Mouse (Mus musculus) frontal cortex, postnatal 10 days (tissue): ENCODE results near the gene Tctex1d4.

Experiments
- DNase-seq, 2 experiments: peaks; one replicate each; pipeline ENCODE4 v3.0.0; 2022; ENCODE audit warnings: low spot score in 2 of 2, mixed read lengths in 1 of 2

Gene Tctex1d4

DNA sequence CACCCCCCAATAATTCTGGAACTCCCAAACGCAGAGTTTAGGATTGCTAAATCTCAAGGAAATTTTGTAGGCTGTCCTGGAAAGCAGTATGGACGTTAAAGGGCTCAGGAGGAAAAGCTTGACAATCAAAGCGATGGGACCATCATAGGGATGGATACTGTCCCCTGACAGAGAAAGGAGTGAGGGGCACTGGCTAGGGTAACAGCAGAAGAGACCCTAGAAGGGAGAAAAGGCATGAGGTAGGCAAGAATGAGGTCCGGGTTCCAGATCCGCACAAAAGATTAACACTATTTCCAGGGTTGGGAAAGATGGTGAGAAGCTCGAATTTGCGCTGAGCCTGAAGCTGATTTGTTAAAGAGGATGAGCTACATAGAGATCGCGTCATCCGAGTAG lies 6.5 kb upstream of the Tctex1d4 start:
- DNase-seq, result no peak

DNA sequence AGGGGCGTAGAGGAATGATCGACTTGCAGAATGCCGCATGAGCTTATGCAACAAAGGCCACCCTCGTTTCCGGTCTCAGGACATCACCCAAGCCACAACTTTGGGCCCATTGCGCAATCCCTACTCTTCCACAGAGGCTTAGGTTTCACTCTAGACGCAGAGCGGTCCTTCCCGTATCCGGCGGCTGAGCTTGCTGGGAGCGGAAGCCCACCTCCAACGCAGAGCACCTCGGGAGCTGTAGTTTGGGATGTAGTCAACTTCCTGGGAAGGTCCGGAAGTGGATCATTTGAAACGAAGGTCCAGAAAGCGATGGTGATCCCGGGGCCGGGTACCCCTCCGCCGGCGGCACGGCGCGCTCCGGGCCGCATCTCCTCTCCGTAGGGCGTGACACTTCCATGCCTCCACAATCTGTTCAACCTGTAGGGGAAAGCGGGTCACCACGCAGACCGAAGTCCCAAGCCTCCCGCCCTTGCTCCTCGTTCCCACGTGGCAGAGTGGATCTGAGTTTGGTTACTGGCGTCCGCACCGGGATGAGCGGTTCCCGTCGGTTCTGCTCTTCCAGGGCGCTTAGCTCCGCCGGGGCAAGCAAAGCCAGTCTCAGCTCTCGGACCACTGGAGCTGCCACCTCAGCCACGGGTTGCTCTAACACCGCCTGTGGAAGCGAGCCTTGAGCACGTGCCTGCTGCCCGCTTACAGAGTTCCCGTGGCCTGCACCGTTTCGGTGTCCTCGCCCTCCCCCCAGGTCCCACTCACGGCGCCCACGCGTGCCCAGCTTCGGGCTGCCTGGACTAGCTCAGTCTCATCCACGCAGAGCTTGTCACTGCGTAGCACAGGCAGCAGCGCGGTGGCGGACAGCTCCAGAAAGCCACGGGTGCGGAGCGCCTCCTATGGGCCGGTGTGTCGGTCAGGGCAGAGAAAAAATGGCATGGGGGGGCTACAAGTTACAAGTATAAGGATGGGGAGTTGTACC lies 5.9 kb upstream of the Tctex1d4 start:
- peak; percentile 91 for DNase-seq

DNA sequence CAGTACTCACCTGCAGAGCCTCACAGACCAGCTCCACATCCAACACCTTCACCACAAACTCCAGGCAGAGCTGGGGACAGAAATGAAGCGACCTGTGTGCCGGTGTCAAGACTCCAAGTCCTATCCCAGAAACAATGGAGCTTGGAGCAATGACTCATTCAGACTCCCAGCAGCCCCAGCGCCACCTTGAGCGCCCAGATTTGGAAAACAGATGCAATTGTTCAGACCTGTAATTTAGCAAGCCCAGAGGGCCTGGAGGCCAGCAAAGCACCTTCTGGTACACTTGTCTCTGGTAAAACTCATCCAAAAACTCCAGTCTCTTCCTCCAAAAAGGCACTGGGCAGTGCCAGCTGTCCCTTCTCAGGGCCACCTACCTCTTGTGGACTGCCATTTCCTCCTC lies 4.4 kb upstream of the Tctex1d4 start:
- DNase-seq, result no peak

DNA sequence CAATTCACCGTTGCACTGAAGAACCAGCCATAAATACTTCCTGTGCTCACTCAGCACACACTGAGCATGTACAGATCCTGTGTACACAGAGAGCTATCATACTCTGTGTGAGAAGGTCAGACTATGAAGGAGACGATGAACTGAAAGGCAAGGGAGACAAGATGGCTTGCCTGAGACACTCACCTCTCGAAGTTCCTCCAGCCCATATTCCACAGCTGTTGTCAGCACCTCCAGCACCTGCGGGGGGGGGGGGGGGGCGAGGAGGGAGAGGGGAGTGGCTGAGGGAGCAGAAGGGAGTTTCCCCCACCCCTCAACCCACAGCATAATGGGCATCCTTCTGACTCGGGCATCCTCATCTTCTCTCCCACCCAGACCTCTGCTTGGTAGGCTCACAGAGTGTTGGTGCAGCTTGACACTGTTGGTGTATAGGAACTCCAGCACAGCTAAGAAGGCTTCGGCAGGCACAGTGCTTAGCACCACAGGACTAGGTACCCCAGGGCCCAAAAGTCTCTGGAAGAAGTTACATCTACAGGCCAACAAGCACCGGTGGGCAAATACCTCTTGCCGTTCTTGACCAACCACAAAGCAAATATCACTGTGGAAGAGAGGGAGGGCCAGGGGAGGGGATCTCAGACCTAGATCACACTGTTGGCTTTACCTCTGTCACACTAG lies 2.9 kb upstream of the Tctex1d4 start:
- DNase-seq, result no peak

DNA sequence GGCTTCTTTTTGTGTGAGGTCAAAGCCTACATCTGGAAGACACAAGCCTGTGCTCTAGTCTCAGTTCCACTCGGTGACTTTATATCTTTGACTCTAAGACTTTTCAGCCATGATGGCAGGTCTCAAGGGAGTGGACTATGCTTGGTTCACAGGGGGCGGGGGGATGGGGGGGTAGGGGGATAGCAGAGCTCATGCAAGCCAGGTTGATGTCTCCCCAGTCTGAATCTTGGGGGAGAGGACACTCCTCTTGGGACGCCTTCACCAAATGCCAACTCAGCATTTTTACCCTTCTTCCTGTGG lies 2.4 kb upstream of the Tctex1d4 start:
- DNase-seq, result no peak

DNA sequence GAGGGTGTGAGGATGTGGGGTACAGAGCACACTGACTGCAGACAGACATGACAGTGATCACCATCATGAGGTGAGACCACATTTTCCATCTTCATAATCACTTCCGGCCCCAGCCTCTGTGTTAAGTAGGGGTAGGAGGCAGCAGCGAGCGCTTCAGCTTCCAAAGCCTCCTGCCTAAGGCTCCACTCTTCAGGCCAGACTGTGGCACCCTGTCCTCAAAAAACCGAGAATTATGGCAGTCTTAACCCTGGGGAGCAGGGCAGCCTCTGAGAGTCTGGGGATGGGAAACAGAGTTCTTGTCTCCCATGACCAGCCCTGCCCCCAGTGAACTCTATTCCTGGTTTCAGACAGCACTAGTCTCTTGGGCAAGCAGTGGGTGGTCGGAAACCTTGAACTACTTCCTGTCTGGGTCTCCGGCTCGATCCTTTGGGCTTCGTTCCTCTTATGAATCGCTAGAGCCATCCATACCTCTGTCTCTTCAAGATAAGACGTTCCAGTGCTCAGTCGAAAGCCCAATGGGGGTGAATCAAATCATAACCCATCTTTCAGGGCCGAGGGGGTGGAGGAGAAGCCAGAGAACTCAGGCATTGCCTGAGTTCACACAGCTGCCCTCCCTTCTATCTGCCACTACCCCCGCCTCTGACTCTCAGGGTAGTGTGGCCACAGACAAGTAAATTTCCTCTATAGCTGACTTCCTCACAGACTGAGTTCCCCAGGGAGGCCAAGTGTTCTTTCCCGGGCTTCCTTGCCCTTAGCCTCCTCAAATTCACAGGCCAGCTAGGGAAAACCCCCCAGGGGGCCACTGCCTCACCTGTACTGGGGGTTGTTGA lies 1.9 kb upstream of the Tctex1d4 start:
- DNase-seq, result no peak

DNA sequence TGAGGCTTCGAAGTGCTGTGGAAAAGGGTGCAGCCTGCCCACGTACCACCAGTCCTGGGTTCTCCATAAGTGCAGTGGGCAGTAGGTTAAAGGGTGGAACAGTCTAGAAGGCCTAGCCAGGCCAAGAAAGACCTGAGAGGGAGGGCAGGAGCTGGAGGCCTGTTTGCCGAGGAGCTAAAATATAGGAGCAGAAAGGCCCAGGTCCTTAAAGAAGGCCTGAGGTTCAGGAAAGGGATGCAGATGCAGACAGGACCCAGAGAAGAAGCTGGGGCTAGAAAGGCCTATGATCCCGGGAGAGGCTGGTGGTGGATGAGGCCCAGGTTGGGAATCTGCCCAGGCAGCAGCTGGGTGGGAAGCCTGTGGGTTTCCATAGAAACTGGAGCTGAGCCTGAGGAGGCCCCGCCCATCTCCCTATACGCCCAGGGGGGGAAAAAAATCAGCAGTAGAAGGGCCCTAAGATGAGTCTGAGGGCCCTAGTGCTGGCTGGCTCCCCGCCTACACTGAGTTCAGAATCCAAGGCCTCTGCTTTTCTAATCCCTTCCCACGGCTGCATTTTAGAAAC lies 1.2 kb upstream of the Tctex1d4 start, which contains the start of gene Btbd19:
Gene Btbd19, minus strand, starts transcription at position 378 of the 562 bp plus-strand sequence.
- peak; percentile 73 to 74 for DNase-seq

DNA sequence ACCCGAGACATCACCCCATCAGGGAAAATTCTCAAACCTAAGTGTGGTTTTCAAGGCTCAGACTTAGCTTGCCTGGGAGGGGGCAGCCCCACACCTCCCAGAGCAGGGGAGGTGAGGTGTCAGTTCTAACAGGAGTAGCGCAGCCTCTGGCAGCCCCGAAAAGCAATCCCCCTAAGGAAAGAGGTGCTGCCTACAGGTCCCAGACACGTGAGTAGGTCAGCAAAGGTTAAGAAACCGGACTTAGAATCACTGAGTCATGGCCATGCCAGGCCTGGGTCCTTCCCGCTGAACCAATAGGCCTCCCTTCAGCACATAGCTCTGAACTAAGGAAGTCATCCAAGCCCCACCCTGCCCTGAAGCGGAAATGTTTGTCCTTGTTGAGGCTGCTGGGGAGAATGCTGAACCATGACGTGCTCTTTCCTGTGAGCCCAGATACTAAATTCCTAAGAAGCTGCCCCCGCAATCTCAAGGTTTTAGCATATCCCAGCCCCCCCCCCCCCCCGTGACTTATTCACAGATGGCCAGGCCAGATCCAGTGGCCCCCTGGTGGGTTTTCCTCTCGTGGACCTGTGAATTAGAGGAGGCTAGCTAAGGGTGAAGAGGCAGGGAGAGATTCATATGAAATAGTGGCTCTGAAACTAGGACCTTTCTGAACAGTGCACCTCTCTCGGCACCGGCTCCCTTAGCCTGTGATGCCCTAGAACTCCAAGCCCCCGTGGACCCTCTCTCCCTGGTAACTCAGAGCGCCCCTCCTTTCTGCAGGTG lies 502 bp upstream of the Tctex1d4 start:
- peak; percentile 49 to 61 for DNase-seq

DNA sequence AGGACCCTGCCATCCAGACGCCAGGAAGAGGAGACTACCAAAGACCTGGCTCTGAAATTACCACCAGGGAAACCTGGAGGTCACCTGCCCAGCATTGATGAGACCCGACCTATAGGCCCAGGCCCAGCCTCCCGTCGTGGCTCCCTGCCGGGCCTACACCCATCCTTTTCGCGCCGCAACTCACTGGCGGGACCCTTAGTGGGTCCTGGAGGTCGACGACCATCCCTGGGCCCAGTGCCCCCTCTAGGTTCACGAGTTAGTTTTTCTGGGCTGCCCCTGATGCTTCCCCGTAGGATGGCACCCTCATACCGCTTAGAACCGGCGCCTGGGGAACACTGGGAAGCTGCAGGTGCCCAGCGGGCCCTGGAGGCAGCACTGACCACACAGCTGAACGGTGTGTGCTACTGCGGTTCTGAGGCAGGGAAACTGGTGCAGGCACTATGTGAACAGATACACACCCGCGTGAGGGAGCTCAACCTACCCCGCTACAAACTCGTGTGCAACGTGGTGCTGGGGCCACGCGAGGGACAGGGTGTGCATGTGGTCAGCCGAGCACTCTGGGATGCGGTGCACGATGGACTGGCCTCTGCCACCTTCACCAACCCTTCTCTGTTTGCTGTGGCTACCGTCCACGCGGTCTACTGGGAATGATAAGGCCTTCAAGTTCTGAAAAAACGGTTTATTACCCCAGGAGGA lies 1.5 kb downstream of the Tctex1d4 start:
- no peak for DNase-seq

DNA sequence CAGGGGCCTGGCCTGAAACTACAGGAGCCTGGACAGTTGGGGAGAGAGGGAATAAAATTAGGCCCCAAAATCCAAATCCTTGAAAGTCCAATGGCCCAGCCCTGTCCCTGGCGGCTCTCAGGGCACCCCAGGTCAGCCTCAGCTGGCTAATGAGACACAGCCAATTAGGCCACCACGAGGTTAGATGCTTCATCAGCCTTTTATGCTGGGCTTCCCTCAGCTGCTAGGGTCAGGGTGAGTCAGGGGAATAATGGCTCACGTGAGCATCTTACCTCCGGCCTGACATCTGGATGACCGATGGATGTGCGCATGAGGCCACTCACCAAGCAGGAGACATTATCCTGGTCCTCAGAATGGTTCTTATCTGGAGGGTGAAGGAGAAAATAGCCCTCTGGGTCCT lies 4.2 kb downstream of the Tctex1d4 start:
- no peak for DNase-seq

DNA sequence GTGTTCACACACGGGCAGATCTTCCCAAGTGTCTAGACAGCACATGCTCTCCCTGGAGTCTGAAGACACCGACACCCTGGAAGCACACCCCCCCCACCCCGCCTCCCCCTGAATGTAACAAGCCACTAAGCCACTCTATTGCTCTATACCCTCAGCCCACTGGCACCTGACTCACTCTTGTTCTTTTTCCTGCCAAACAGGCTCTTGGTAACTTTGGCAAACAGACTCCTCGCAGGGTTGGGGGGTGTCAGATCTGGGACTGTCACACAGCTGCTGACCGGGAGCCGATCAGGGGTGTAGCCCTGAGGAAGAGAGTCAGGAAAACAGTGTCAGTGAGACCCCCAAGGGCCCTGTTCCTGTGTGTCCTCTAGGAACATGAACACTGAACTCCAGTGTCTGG lies 4.6 kb downstream of the Tctex1d4 start:
- no peak for DNase-seq

DNA sequence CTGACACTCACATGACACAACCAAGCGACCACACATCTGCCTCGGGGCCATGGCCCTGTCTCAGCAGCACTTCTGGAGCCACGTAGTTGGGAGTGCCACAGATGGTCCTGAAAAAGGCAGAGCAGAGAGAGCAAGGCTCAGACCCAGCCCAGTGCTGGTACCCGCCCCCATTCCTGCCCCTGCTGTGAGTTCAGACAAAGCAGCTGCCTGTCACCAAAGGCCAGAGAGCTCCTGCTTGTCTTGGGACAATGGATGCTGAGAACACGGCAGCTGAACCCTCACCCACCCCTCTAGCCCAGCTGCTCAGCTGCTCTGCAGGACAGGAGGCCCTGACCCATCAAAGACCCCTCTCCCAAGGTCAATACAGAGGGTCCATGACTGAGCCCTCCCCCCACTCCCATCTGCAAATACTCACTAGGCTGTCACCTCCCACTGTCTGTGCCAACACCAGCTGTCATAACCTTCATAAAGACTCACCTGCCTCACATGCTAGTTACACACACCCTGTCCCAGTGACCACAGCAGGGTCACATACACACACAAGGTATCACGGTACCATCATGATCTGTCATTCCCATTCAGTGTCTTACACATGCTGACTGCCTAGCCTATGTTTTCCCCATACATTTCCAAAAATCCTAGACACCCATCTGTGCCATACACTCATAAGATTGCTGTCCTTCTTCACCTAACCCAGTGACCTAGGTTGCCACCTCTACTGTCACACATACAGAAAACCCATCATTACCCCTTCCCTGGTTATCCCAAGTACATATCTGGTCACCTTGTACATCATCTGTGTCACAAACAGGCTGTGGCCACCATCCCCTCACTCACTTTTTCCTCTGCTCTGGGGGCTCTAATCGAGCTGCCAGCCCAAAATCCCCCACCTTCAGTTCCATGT lies 5.5 kb downstream of the Tctex1d4 start:
- DNase-seq, result no peak

DNA sequence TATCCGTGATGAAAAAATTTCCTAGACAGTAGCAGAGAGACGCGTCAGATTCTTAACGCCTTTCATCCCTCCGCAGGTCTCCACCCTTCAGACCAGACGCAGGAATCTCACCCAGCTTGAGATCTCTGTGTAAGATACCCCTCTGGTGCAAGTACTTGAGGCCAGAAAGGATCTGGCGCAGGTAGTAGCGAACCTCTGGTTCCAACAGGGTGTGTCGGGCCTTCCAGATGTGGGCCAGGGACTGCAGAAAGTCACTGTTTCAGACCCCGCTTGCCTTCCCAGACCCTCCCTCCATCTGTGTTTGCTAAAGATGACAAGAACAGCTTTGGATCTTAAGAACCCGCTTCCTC lies 6.2 kb downstream of the Tctex1d4 start:
- no peak for DNase-seq

DNA sequence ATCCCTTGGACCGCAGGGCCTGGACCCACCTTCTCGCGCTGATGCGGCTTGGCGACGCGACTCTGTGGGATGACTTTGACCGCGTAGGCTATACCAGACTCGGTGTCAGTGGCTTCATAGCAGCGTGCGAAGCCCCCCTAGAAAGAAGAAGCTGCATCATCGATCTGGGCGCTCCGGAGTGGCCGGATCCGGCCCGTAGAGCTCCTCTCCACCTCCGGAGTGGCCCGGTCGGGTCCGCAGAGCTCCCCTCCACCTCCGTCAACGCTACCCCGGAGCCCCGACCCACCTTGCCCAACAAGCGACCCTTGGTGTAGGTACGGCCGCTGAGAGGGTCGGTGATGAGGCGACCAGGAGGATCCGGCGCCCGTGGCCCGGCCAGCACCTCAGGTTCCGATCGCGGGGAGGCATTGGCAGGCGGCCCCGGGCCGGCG lies 6.8 kb downstream of the Tctex1d4 start:
- DNase-seq, result no peak

DNA sequence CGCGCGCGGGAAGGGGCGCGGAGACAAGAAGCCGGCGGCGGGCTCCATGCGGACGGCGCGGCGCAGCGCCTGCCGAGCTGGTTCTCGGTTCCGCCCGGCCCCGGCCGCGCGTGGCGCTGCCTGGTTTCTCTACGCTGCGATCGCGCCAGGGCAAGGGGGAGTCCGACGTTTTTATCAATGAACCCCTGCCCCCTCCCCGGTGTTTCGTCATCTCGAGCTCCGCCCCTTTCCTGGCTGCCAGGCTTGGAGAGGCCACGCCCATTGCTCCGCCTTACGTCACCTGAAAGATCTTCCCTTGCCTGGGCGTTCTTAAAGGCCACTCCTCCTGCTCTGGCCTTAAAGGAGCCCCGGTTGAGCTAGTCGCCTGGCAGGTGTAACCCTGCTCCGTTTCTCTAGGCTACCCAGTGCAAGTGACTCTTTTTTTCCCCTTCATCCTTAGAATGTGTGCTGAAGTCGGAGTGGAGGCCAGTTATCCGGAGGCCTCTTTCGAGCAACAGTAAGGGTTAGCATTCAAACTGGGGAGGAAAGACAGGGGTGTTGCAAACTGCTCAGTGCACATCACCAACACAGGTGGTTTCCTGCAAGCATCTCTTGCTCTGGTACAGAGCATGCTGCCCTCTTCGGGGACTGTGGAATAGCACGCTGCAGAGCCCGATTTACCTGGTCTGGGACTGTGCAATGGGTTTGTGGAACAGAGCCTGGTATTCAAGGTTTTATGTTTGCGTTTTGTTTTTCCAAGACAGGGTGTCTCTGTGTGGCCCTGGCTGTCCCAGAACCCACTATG lies 7.4 kb downstream of the Tctex1d4 start, which contains the start of gene Plk3:
Gene Plk3, minus strand, starts transcription at position 147 of the 784 bp plus-strand sequence.
- peak; percentile 93 to 97 for DNase-seq

DNA sequence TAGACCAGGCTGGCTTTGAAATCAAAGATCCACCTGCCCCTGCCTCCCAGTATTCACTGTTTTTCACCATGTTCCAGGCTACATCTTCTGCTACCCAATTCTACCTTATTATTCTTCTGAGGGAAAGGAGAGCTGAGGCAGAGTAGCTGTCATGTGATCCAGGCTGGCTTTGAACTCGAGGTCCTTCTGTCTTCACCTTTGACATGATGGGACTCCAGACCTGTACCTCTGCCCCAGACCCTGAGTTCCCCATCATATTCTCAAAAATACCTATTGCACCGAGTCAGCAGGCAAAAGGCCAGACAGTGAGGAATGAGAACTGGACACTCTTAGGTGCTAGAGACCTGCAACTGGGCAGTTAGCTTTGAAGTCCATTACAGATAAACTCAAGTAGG lies 8.0 kb downstream of the Tctex1d4 start:
- no peak for DNase-seq

DNA sequence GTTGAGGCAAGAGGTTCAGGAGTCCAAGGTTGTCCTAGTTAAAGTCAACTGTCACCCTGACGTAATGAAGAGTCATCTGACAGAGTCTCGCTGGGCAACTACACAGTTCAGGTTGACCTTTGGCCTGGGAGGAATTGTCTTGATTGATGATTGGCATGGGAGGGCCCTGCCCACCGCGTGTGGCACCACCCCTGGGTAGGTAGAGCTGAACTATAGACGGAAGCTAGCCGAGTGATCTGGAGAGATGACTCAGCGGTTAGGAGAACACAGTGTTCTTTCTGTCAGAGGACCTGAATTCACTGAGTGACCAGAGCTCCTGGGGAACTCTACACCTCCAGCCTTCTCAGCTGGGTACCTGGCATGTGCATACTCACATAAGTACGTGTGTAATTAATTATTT lies 9.4 kb downstream of the Tctex1d4 start:
- no peak for DNase-seq
